Mouse (Mus musculus): Measurements from ENCODE around the gene Il21r. TPM values are rescaled to one million over a fixed set of nuclear protein-coding genes. Genes with fewer than 3 reads are reported as not detected.

The Il21r gene
- polyA plus RNA-seq (2015; fragmentation: Illumina TruSeq; extraction: RNeasy Lipid Tissue Mini Kit (QIAGEN cat#74804); ENCODE audit: low read depth, low replicate concordance): 1.5 TPM

GRCm38 (mm10) chr7:125603185-125603631 is at the start of gene Il21r:
Il21r (plus strand) TSS chr7:125603429.

Other genes starting within 250 kb of the Il21r start
- gene Kdm8, start 158.8 kb upstream of the Il21r start, polyA plus RNA-seq (2015; fragmentation: Illumina TruSeq; extraction: RNeasy Lipid Tissue Mini Kit (QIAGEN cat#74804); ENCODE audit: low read depth, low replicate concordance): 4.7 TPM
- 30.0 TPM for gene Nsmce1, start 111.8 kb upstream of the Il21r start, polyA plus RNA-seq (2015; fragmentation: Illumina TruSeq; extraction: RNeasy Lipid Tissue Mini Kit (QIAGEN cat#74804); ENCODE audit: low read depth, low replicate concordance)
- 5.5 TPM for gene Il4ra, start 51.3 kb upstream of the Il21r start, polyA plus RNA-seq (2015; fragmentation: Illumina TruSeq; extraction: RNeasy Lipid Tissue Mini Kit (QIAGEN cat#74804); ENCODE audit: low read depth, low replicate concordance)
- gene Gtf3c1, start 104.4 kb downstream of the Il21r start, polyA plus RNA-seq (2015; fragmentation: Illumina TruSeq; extraction: RNeasy Lipid Tissue Mini Kit (QIAGEN cat#74804); ENCODE audit: low read depth, low replicate concordance): 43.3 TPM
- 10.5 TPM for gene D430042O09Rik, start 104.5 kb downstream of the Il21r start, polyA plus RNA-seq (2015; fragmentation: Illumina TruSeq; extraction: RNeasy Lipid Tissue Mini Kit (QIAGEN cat#74804); ENCODE audit: low read depth, low replicate concordance)

All from brain, adult 10 weeks (tissue).